Mouse (Mus musculus) kidney, postnatal 10 days (tissue): ENCODE data around the gene Rpl9-ps6.
"Not testable (repeated sequence)": the region's sequence is repeated elsewhere in the genome, so short reads cannot be mapped to it uniquely, and the experiment has no call there.

Source experiments
- DNase-seq: peaks from one replicate; pipeline ENCODE4 v3.0.0; 2021; ENCODE audit warnings: mixed read lengths

Gene Rpl9-ps6

GRCm38 (mm10) chr19:32480791-32481442 is 14.5 kb upstream of the Rpl9-ps6 start:
- no peak for DNase-seq

- DNase-seq, result no peak
Observed at GRCm38 (mm10) chr19:32480255-32480654, 13.9 kb upstream of the Rpl9-ps6 start.

- DNase-seq, result peak; percentile 19
Observed at GRCm38 (mm10) chr19:32476712-32477052, 10.3 kb upstream of the Rpl9-ps6 start.

GRCm38 (mm10) chr19:32476016-32476711 is 9.8 kb upstream of the Rpl9-ps6 start:
- peak; percentile 41 for DNase-seq

- no peak for DNase-seq
Observed at GRCm38 (mm10) chr19:32470570-32471263, 4.3 kb upstream of the Rpl9-ps6 start.

GRCm38 (mm10) chr19:32470059-32470497 is 3.7 kb upstream of the Rpl9-ps6 start:
- DNase-seq, result peak; percentile 59

GRCm38 (mm10) chr19:32467325-32467724 is 947 bp upstream of the Rpl9-ps6 start:
- no peak for DNase-seq

- DNase-seq, result no peak
Observed at GRCm38 (mm10) chr19:32465228-32465627, 1.1 kb downstream of the Rpl9-ps6 start.

GRCm38 (mm10) chr19:32463037-32463436 is 3.3 kb downstream of the Rpl9-ps6 start:
- no peak for DNase-seq

GRCm38 (mm10) chr19:32457631-32458030 is 8.7 kb downstream of the Rpl9-ps6 start:
- not testable (repeated sequence) for DNase-seq

- no peak for DNase-seq
Observed at GRCm38 (mm10) chr19:32456744-32457143, 9.6 kb downstream of the Rpl9-ps6 start.

GRCm38 (mm10) chr19:32452231-32452630 is 14.1 kb downstream of the Rpl9-ps6 start:
- no peak for DNase-seq

- DNase-seq, result no peak
Observed at GRCm38 (mm10) chr19:32448931-32449330, 17.4 kb downstream of the Rpl9-ps6 start.

GRCm38 (mm10) chr19:32441568-32441967 is 24.8 kb downstream of the Rpl9-ps6 start:
- peak; percentile 33 for DNase-seq

- DNase-seq, result no peak
Observed at GRCm38 (mm10) chr19:32439356-32439755, 27.0 kb downstream of the Rpl9-ps6 start.

GRCm38 (mm10) chr19:32425856-32426255 is 40.5 kb downstream of the Rpl9-ps6 start:
- no peak for DNase-seq

GRCm38 (mm10) chr19:32424706-32425105 is 41.7 kb downstream of the Rpl9-ps6 start:
- no peak for DNase-seq

GRCm38 (mm10) chr19:32419069-32419468 is 47.3 kb downstream of the Rpl9-ps6 start:
- no peak for DNase-seq

- DNase-seq, result no peak
Observed at GRCm38 (mm10) chr19:32416692-32417317, 49.6 kb downstream of the Rpl9-ps6 start.
